Mouse (Mus musculus): ENCODE measurements around the gene Tmem56. TPM values are rescaled to one million over a fixed set of nuclear protein-coding genes. Genes with fewer than 3 reads are reported as not detected.

The Tmem56 gene
- polyA plus RNA-seq (2012; rRNA removed) = 1.2 and 1.9 TPM in 2 replicates

GRCm38 (mm10) chr3:121282998-121283397 is at the start of gene Tmem56:
Tmem56 (minus strand) TSS chr3:121283098.

DNA sequence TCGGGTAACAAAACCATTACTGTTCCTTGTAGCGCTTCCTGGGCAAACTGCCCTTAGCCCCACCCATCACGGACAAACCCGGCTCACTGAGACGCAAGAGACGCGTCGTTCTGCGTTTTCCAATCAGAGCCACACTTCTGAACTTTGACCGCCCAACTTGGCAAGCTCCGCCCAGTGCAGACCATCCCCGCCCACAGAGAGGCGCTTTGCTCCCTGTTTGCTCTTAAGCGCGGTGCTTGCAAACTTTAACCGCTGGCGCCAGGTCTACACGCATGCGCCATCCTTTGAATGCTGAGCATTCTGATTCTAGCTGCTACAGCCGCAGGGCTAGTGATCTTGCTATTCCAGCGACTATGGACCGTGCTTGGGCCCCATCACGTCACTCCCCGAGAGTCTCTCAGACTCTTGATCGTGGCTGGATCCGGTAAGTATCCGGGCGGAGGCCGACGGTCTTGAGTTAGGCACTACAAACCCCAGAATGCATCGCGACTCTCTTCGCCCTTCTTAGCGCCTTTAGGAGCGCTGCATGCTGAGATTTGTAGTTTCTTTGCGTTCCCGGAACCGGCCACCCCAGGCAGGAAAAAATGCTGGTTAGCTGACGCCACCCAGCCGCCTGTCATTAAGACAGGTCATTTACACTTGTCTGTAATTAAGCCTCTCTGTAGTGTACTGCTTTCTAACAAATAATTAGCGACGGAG is 8.8 kb upstream of the Tmem56 start, which contains the start of gene Alg14:
TSS of gene Alg14 (plus strand) at position 214 of the 699 bp plus-strand sequence.

DNA sequence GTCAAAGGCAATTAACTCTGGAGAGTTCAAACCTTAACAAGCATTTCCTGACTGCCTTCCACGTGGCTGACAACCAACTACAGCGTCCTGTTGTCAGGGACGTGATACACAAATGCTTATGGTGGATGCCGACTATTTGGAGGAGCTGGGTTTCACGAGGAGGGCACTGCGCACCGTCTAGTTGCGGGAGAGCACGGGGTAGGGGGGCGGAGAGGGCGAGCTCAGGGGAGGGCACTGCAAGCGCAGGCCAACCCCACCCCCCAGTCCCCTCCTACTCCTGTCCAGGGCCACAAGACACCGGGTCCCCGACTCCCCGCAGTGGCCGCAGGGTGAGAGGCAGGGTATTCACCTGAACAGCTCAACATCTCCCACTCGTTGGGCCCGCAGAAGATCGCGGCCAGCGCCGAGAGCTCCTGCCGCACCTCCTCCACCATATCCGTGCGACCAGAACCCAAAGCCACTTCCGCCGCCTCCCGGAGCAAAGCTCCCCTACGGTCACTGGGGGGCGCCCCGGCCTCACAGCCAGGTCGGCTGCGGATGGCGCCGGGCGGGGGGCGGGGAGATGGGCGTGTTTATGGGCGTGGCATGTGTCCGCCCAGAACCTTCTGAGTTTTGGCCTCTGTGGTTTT is 111.5 kb downstream of the Tmem56 start, which contains the start of gene Rwdd3:
TSS of gene Rwdd3 (minus strand) at position 453 of the 629 bp plus-strand sequence.

Other genes with a start within 250 kb of the Tmem56 start
- gene Rwdd3, start 111.4 kb downstream of the Tmem56 start, polyA plus RNA-seq (2012; rRNA removed) = 1.3 and 3.3 TPM in 2 replicates
- 16.0 and 19.7 TPM in 2 replicates for gene Alg14, start 8.7 kb upstream of the Tmem56 start, polyA plus RNA-seq (2012; rRNA removed)
- gene Cnn3, start 143.4 kb upstream of the Tmem56 start, polyA plus RNA-seq (2012; rRNA removed) = 496 TPM in 2 replicates
- 6.1 and 8.1 TPM in 2 replicates for gene Slc44a3, start 249.3 kb upstream of the Tmem56 start, polyA plus RNA-seq (2012; rRNA removed)